Mouse (Mus musculus): ENCODE measurements at regions not wholly inside any gene's neighbourhood (a gene's known extent, or its start where the extent isn't known, plus 50 kb on each side); places are given as distances from the start of the nearest gene placed in this dataset.

GRCm38 (mm10) chr7:70649760-70650377 is 283.3 kb upstream of the Nr2f2 start:
- H3K27me3 ChIP-seq (replicated peaks; ENCODE audit: control insufficient read depth, insufficient read depth, low read length): no peaks in the 10 kb centered on the region
- no peak overlapping the region for H3K27ac ChIP-seq (ENCODE audit: insufficient read depth, low read depth, low read length)
- H3K36me3 ChIP-seq (ENCODE audit: control insufficient read depth, insufficient read depth, low read length): no peaks in the 10 kb centered on the region
- no peaks in the 10 kb centered on the region for H3K4me1 ChIP-seq (ENCODE audit: control insufficient read depth, insufficient read depth, low read length)
- no peak overlapping the region for H3K4me3 ChIP-seq (ENCODE audit: insufficient read depth, low read depth, low read length)
- 63% methylated on average over 8 of the region's 8 CpGs for WGBS
- TF ChIP-seq POLR2A (IDR thresholded peaks at IDR 0.05; ENCODE audit: low read depth, low read length) (no peak), CTCF (conservative IDR thresholded peaks at IDR 0.05; ENCODE audit: insufficient read depth, insufficient read length, low read depth, low read length) (no peak)
- DNase-seq: no peak

GRCm38 (mm10) chr7:70646801-70647200 is 280.3 kb upstream of the Nr2f2 start:
- no peak for DNase-seq
- Histone ChIP-seq H3K4me3 (ENCODE audit: insufficient read depth, low read depth, low read length) (no peak overlapping the region), H3K27ac (ENCODE audit: insufficient read depth, low read depth, low read length) (no peak overlapping the region), H3K27me3 (replicated peaks; ENCODE audit: control insufficient read depth, insufficient read depth, low read length) (no peaks in the 10 kb centered on the region), H3K4me1 (ENCODE audit: control insufficient read depth, insufficient read depth, low read length) (peaks cover 7% of the 10 kb centered on the region; the same call in 1 of the 2 replicates), H3K36me3 (ENCODE audit: control insufficient read depth, insufficient read depth, low read length) (no peaks in the 10 kb centered on the region)
- TF ChIP-seq CTCF (conservative IDR thresholded peaks at IDR 0.05; ENCODE audit: insufficient read depth, insufficient read length, low read depth, low read length) (no peak), POLR2A (IDR thresholded peaks at IDR 0.05; ENCODE audit: low read depth, low read length) (no peak)
- 92% methylated on average over 2 of the region's 2 CpGs for WGBS

- TF ChIP-seq POLR2A (IDR thresholded peaks at IDR 0.05; ENCODE audit: low read depth, low read length): no peak
- no peak for TF ChIP-seq CTCF (conservative IDR thresholded peaks at IDR 0.05; ENCODE audit: insufficient read depth, insufficient read length, low read depth, low read length)
- 42% methylated on average over 9 of the region's 9 CpGs for WGBS
- no peak overlapping the region for H3K4me3 ChIP-seq (ENCODE audit: insufficient read depth, low read depth, low read length)
- peaks cover 7% of the 10 kb centered on the region; the same call in 1 of the 2 replicates for H3K4me1 ChIP-seq (ENCODE audit: control insufficient read depth, insufficient read depth, low read length)
- H3K36me3 ChIP-seq (ENCODE audit: control insufficient read depth, insufficient read depth, low read length): no peaks in the 10 kb centered on the region
- peak; percentile 59 for DNase-seq
- H3K27ac ChIP-seq (ENCODE audit: insufficient read depth, low read depth, low read length): peak overlapping the region; percentile 69
- no peaks in the 10 kb centered on the region for H3K27me3 ChIP-seq (replicated peaks; ENCODE audit: control insufficient read depth, insufficient read depth, low read length)
Measured at GRCm38 (mm10) chr7:70643694-70644301, 277.3 kb upstream of the Nr2f2 start.

DNA sequence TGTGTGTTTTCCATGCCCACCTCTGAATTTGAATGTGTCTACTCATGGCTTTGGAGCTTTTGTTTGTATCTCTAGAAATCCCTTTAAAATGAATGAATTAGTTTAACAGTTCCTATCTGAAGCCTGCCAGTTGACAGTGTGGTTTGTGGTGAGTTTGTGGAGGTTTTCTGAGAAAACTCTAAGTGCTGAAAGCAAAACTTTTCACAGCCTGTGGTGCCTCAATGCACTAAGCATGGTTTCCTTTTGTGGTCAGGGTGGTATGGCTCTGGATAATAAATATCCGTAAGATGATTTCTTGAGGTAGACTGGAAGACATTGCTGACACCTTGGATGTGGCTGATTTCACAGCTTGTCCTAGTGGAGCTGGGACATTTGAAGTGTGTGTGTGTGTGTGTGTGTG is 276.5 kb upstream of the Nr2f2 start:
- TF ChIP-seq CTCF (conservative IDR thresholded peaks at IDR 0.05; ENCODE audit: insufficient read depth, insufficient read length, low read depth, low read length): no peak
- no peak for TF ChIP-seq POLR2A (IDR thresholded peaks at IDR 0.05; ENCODE audit: low read depth, low read length)
- WGBS: 79% methylated on average over 1 of the region's 1 CpGs
- H3K27me3 ChIP-seq (replicated peaks; ENCODE audit: control insufficient read depth, insufficient read depth, low read length): no peaks in the 10 kb centered on the region
- DNase-seq: no peak
- H3K4me1 ChIP-seq (ENCODE audit: control insufficient read depth, insufficient read depth, low read length): peaks cover 7% of the 10 kb centered on the region; the same call in 1 of the 2 replicates
- peak overlapping the region; percentile 69 for H3K27ac ChIP-seq (ENCODE audit: insufficient read depth, low read depth, low read length)
- H3K36me3 ChIP-seq (ENCODE audit: control insufficient read depth, insufficient read depth, low read length): no peaks in the 10 kb centered on the region
- no peak overlapping the region for H3K4me3 ChIP-seq (ENCODE audit: insufficient read depth, low read depth, low read length)

GRCm38 (mm10) chr7:70641217-70641616 is 274.7 kb upstream of the Nr2f2 start:
- H3K4me1 ChIP-seq (ENCODE audit: control insufficient read depth, insufficient read depth, low read length): peaks cover 11% of the 10 kb centered on the region; the same call in 1 of the 2 replicates
- 84% methylated on average over 11 of the region's 11 CpGs for WGBS
- TF ChIP-seq POLR2A (IDR thresholded peaks at IDR 0.05; ENCODE audit: low read depth, low read length): no peak
- TF ChIP-seq CTCF (conservative IDR thresholded peaks at IDR 0.05; ENCODE audit: insufficient read depth, insufficient read length, low read depth, low read length): no peak
- H3K36me3 ChIP-seq (ENCODE audit: control insufficient read depth, insufficient read depth, low read length): no peaks in the 10 kb centered on the region
- H3K27me3 ChIP-seq (replicated peaks; ENCODE audit: control insufficient read depth, insufficient read depth, low read length): no peaks in the 10 kb centered on the region
- H3K4me3 ChIP-seq (ENCODE audit: insufficient read depth, low read depth, low read length): no peak overlapping the region
- no peak overlapping the region for H3K27ac ChIP-seq (ENCODE audit: insufficient read depth, low read depth, low read length)
- DNase-seq: no peak

GRCm38 (mm10) chr7:70640574-70640973 is 274.0 kb upstream of the Nr2f2 start:
- peaks cover 11% of the 10 kb centered on the region; the same call in 1 of the 2 replicates for H3K4me1 ChIP-seq (ENCODE audit: control insufficient read depth, insufficient read depth, low read length)
- no peak overlapping the region for H3K27ac ChIP-seq (ENCODE audit: insufficient read depth, low read depth, low read length)
- H3K27me3 ChIP-seq (replicated peaks; ENCODE audit: control insufficient read depth, insufficient read depth, low read length): no peaks in the 10 kb centered on the region
- no peak for TF ChIP-seq POLR2A (IDR thresholded peaks at IDR 0.05; ENCODE audit: low read depth, low read length)
- no peak for TF ChIP-seq CTCF (conservative IDR thresholded peaks at IDR 0.05; ENCODE audit: insufficient read depth, insufficient read length, low read depth, low read length)
- no peaks in the 10 kb centered on the region for H3K36me3 ChIP-seq (ENCODE audit: control insufficient read depth, insufficient read depth, low read length)
- H3K4me3 ChIP-seq (ENCODE audit: insufficient read depth, low read depth, low read length): no peak overlapping the region
- DNase-seq: no peak
- WGBS: 75% methylated on average over 11 of the region's 11 CpGs

GRCm38 (mm10) chr7:70638161-70638560 is 271.6 kb upstream of the Nr2f2 start:
- TF ChIP-seq CTCF (conservative IDR thresholded peaks at IDR 0.05; ENCODE audit: insufficient read depth, insufficient read length, low read depth, low read length): no peak
- no peak for TF ChIP-seq POLR2A (IDR thresholded peaks at IDR 0.05; ENCODE audit: low read depth, low read length)
- H3K4me3 ChIP-seq (ENCODE audit: insufficient read depth, low read depth, low read length): no peak overlapping the region
- peaks cover 17% of the 10 kb centered on the region; the same call in 1 of the 2 replicates for H3K4me1 ChIP-seq (ENCODE audit: control insufficient read depth, insufficient read depth, low read length)
- DNase-seq: no peak
- H3K36me3 ChIP-seq (ENCODE audit: control insufficient read depth, insufficient read depth, low read length): no peaks in the 10 kb centered on the region
- H3K27ac ChIP-seq (ENCODE audit: insufficient read depth, low read depth, low read length): no peak overlapping the region
- no peaks in the 10 kb centered on the region for H3K27me3 ChIP-seq (replicated peaks; ENCODE audit: control insufficient read depth, insufficient read depth, low read length)
- 59% methylated on average over 2 of the region's 2 CpGs for WGBS

Data from kidney, adult 2 months (tissue).